Mouse (Mus musculus) kidney, postnatal 0 days (tissue): ENCODE results near the gene Adam25. TPM values are rescaled to one million over a fixed set of nuclear protein-coding genes. Genes with fewer than 3 reads are reported as not detected.
"Not testable (repeated sequence)": the region's sequence is repeated elsewhere in the genome, so short reads cannot be mapped to it uniquely, and the experiment has no call there.

ENCODE experiments used
- ATAC-seq: fragments of 200-750 bp; cut with Nextera tagmentation; replicated peaks from 2 replicates; pipeline ENCODE4 v1.8.0; 2017; ENCODE audit warnings: low read depth, moderate number of reproducible peaks, moderate TSS enrichment, moderate library complexity; ENCODE audit not compliant: low FRiP score
- DNase-seq: peaks from one replicate; pipeline ENCODE4 v3.0.0-alpha.2; 2016; ENCODE audit warnings: low spot score
- H3K27ac ChIP-seq: fragments of 300-500 bp; sonication (generic); 2 replicates; pipeline ENCODE4 v1.5.1; 2014; ENCODE audit warnings: mild to moderate bottlenecking
- H3K27me3 ChIP-seq: fragments of 300-500 bp; sonication (generic); 2 replicates; pipeline ENCODE4 v1.6.1; 2014; ENCODE audit warnings: low read length, mixed read lengths; ENCODE audit not compliant: insufficient read depth
- H3K36me3 ChIP-seq: fragments of 300-500 bp; sonication (generic); 2 replicates; pipeline ENCODE4 v1.6.1; 2014; ENCODE audit warnings: low read length, mixed read lengths; ENCODE audit not compliant: insufficient read depth
- H3K4me1 ChIP-seq: fragments of 300-500 bp; sonication (generic); replicated peaks from 2 replicates; pipeline ENCODE4 v1.6.1; 2014; ENCODE audit warnings: antibody characterized with exemption, low read length, mixed read lengths; ENCODE audit not compliant: insufficient read depth
- H3K4me2 ChIP-seq: fragments of 300-500 bp; sonication (generic); 2 replicates; pipeline ENCODE4 v1.6.1; 2014; ENCODE audit warnings: mild to moderate bottlenecking, low read length, moderate library complexity, mixed read lengths
- H3K4me3 ChIP-seq: fragments of 300-500 bp; sonication (generic); replicated peaks from 2 replicates; pipeline ENCODE4 v1.5.1; 2014; ENCODE audit warnings: low read depth, low read length
- H3K9ac ChIP-seq: fragments of 300-500 bp; sonication (generic); 2 replicates; pipeline ENCODE4 v1.6.1; 2014; ENCODE audit warnings: low read depth, low read length
- H3K9me3 ChIP-seq: fragments of 300-500 bp; sonication (generic); replicated peaks from 2 replicates; pipeline ENCODE4 v1.6.1; 2016; ENCODE audit warnings: low read length, inconsistent platforms, mixed read lengths
- CTCF ChIP-seq: IDR thresholded peaks from 2 replicates; pipeline ENCODE4 v1.5.1; 2016; ENCODE audit warnings: antibody characterized with exemption, low read depth, mild to moderate bottlenecking, moderate library complexity
- WGBS: fragments of 180-500 bp; shearing (Covaris S2); extraction: QIAGEN DNeasy Blood & Tissue Kit; methylation state at CpG from one replicate; pipeline ENCODE4 v1.1.7; 2014; 5-methylcytosine and 5-hydroxymethylcytosine counted together
- polyA plus RNA-seq: library from polyadenylated mRNA; unstranded; fragments of >200 nt; fragmentation: Nextera tagmentation; extraction: Ambion mirVana; gene quantifications from 2 replicates; pipeline ENCODE4 v1.2.1, GENCODE M21; 2015

The Adam25 gene
- polyA plus RNA-seq = not detected in 2 replicates

GRCm38 (mm10) chr8:40751908-40752307 lies at the start of gene Adam25:
Gene Adam25, plus strand, starts transcription at chr8:40752208.
- H3K9me3 ChIP-seq, ATAC-seq, H3K4me3 ChIP-seq, H3K4me1 ChIP-seq, H3K27ac ChIP-seq, H3K9ac ChIP-seq, DNase-seq, H3K27me3 ChIP-seq, H3K4me2 ChIP-seq, H3K36me3 ChIP-seq: not testable (repeated sequence)
- WGBS = 47% methylated on average over 1 of the region's 1 CpGs

DNA sequence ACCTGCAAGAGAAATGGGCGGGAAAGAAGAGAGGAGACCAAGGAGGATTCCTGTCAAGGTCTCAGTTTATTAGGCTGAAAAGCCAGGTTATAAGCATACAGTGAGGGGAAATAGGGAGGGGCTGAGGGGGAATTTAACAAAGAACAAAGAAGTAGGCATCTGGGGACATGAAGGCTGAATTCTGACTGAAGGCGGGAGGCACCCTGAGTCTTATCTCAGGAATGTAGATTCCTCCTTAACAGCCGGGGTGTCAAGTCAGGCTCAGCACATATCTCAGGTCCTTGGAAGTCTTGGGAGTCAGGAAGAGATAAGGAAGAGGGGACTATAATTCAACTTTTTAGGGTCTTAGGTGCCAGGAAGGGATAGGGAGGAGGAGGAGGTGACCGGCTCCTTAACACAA lies 36.6 kb upstream of the Adam25 start:
- H3K4me2 ChIP-seq, H3K27ac ChIP-seq, H3K27me3 ChIP-seq, H3K9me3 ChIP-seq, ATAC-seq, H3K9ac ChIP-seq, DNase-seq, H3K4me3 ChIP-seq, H3K4me1 ChIP-seq, H3K36me3 ChIP-seq: not testable (repeated sequence)
- 90% methylated on average over 4 of the region's 4 CpGs for WGBS

GRCm38 (mm10) chr8:40715986-40716385 lies 36.0 kb upstream of the Adam25 start:
- WGBS = 72% methylated on average over 7 of the region's 7 CpGs
- ATAC-seq (no peak), DNase-seq (no peak)
- Histone ChIP-seq H3K27ac (no peak overlapping the region), H3K4me2 (no peak overlapping the region), H3K9me3 (no peaks in the 10 kb centered on the region), H3K4me3 (no peak overlapping the region), H3K4me1 (no peaks in the 10 kb centered on the region), H3K9ac (no peak overlapping the region), H3K36me3 (no peaks in the 10 kb centered on the region), H3K27me3 (no peaks in the 10 kb centered on the region)
- TF ChIP-seq CTCF = no peak

- TF ChIP-seq CTCF = no peak
- Histone ChIP-seq H3K9ac (no peak overlapping the region), H3K4me2 (no peak overlapping the region)
These were observed 31.3 kb downstream of the Adam25 start for GRCm38 (mm10) chr8:40783320-40783719.

GRCm38 (mm10) chr8:40792973-40793372 lies 41.0 kb downstream of the Adam25 start, which contains the start of gene Adam20:
Gene Adam20, plus strand, starts transcription at chr8:40793273.
- H3K4me3 ChIP-seq, H3K27me3 ChIP-seq, H3K4me1 ChIP-seq, H3K27ac ChIP-seq, H3K4me2 ChIP-seq, ATAC-seq, H3K9me3 ChIP-seq, DNase-seq, H3K36me3 ChIP-seq, H3K9ac ChIP-seq: not testable (repeated sequence)
- 75% methylated on average over 1 of the region's 1 CpGs for WGBS

More at GRCm38 (mm10) chr8:40783320-40783719, 31.3 kb downstream of the Adam25 start:
- no peaks in the 10 kb centered on the region for H3K4me1 ChIP-seq
- no peaks in the 10 kb centered on the region for H3K9me3 ChIP-seq
- DNase-seq = no peak
- no peak for ATAC-seq
- H3K27me3 ChIP-seq = no peaks in the 10 kb centered on the region
- H3K4me3 ChIP-seq = no peak overlapping the region
- no peak overlapping the region for H3K27ac ChIP-seq
- no peaks in the 10 kb centered on the region for H3K36me3 ChIP-seq

DNA sequence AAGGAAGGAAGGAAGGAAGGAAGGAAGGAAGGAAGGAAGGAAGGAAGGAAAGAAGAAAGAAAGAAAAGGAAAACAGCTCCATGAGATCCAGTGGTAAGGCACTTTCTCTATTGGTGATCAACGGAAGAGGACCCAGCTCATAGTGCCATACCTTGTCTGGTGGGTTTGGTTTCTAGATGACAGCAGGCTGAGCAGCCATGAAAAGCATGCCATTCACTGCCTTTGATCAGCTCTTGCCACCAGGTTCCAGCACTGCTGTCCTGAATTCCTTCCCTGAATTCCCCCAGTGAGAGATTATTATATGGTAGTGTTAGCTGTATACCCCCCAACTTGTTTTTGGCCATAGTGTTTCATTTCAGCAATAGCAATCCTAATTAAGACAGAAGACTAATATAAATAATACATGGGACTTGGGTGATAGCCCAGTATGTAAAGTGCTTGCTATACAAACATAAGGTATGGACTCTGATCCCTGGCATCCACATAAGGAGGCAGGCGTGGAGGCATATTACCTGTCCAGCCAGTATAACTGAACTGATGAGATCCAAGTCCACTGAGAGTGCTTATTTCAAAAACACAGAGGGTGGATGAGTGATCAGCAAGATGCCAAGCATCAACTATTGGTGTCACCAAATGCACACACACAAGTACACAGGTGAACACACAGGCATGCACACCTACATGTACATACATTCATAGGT lies 51.5 kb downstream of the Adam25 start:
- ATAC-seq (no peak), DNase-seq (no peak)
- H3K27me3 ChIP-seq = no peaks in the 10 kb centered on the region
- H3K27ac ChIP-seq = no peak overlapping the region
- H3K4me1 ChIP-seq = no peaks in the 10 kb centered on the region
- H3K4me3 ChIP-seq = no peak overlapping the region
- no peaks in the 10 kb centered on the region for H3K36me3 ChIP-seq
- WGBS = 91% methylated on average over 2 of the region's 2 CpGs
- no peak overlapping the region for H3K4me2 ChIP-seq
- no peak overlapping the region for H3K9ac ChIP-seq
- no peak for TF ChIP-seq CTCF
- H3K9me3 ChIP-seq = no peaks in the 10 kb centered on the region

Other genes starting within 250 kb of the Adam25 start
- not detected in 2 replicates for gene Adam24, start 77.1 kb upstream of the Adam25 start, polyA plus RNA-seq
- not detected in 2 replicates for gene Adam20, start 41.1 kb downstream of the Adam25 start, polyA plus RNA-seq
- not detected in 2 replicates for gene Adam39, start 70.8 kb downstream of the Adam25 start, polyA plus RNA-seq